Mouse (Mus musculus) stomach, postnatal 0 days (tissue): Measurements from ENCODE around the gene Arrdc5. TPM values are rescaled to one million over a fixed set of nuclear protein-coding genes. Genes with fewer than 3 reads are reported as not detected.

ENCODE experiments used
- ATAC-seq: fragments of 200-750 bp; cut with Nextera tagmentation; 2 replicates; pipeline ENCODE4 v1.8.0; 2017; ENCODE audit not compliant: low FRiP score, low TSS enrichment
- DNase-seq: peaks from one replicate; pipeline ENCODE4 v3.0.0-alpha.2; 2016; ENCODE audit warnings: low spot score
- H3K27ac ChIP-seq: fragments of 300-500 bp; sonication (generic); replicated peaks from 2 replicates; pipeline ENCODE4 v1.5.1; 2014; ENCODE audit warnings: mild to moderate bottlenecking, control low read depth
- H3K27me3 ChIP-seq: fragments of 300-500 bp; sonication (generic); 2 replicates; pipeline ENCODE4 v1.6.1; 2014; ENCODE audit warnings: low read length; ENCODE audit not compliant: control insufficient read depth, insufficient read depth
- H3K36me3 ChIP-seq: fragments of 300-500 bp; sonication (generic); 2 replicates; pipeline ENCODE4 v1.6.1; 2014; ENCODE audit warnings: low read length, mixed read lengths; ENCODE audit not compliant: control insufficient read depth, insufficient read depth
- H3K4me1 ChIP-seq: fragments of 300-500 bp; sonication (generic); replicated peaks from 2 replicates; pipeline ENCODE4 v1.6.1; 2014; ENCODE audit warnings: antibody characterized with exemption; ENCODE audit not compliant: control insufficient read depth, insufficient read depth
- H3K4me2 ChIP-seq: fragments of 300-500 bp; sonication (generic); replicated peaks from 2 replicates; pipeline ENCODE4 v1.6.1; 2014; ENCODE audit warnings: low read depth, mild to moderate bottlenecking, control low read depth, moderate library complexity
- H3K4me3 ChIP-seq: fragments of 300-500 bp; sonication (generic); 2 replicates; pipeline ENCODE4 v1.5.1; 2014; ENCODE audit warnings: low read depth, low read length, control low read depth
- H3K9ac ChIP-seq: fragments of 300-500 bp; sonication (generic); 2 replicates; pipeline ENCODE4 v1.6.1; 2014; ENCODE audit warnings: mild to moderate bottlenecking, low read length, control low read depth, mixed read lengths
- H3K9me3 ChIP-seq: fragments of 300-500 bp; sonication (generic); 2 replicates; pipeline ENCODE4 v1.6.1; 2016; ENCODE audit warnings: low read length; ENCODE audit not compliant: control insufficient read depth
- CTCF ChIP-seq: IDR thresholded peaks from 2 replicates; pipeline ENCODE4 v1.5.1; 2016; ENCODE audit warnings: antibody characterized with exemption, low read depth, mild to moderate bottlenecking, moderate library complexity
- EP300 ChIP-seq: optimal IDR thresholded peaks from 2 replicates; pipeline ENCODE3; 2016; ENCODE audit warnings: antibody characterized with exemption
- WGBS: fragments of 180-500 bp; shearing (Covaris S2); extraction: QIAGEN DNeasy Blood & Tissue Kit; methylation state at CpG from one replicate; pipeline ENCODE4 v1.1.7; 2014; 5-methylcytosine and 5-hydroxymethylcytosine counted together
- polyA plus RNA-seq: library from polyadenylated mRNA; unstranded; fragments of >200 nt; fragmentation: Nextera tagmentation; extraction: Ambion mirVana; gene quantifications from 2 replicates; pipeline ENCODE4 v1.2.1, GENCODE M21; 2015

The Arrdc5 gene
- not detected in 2 replicates for polyA plus RNA-seq

GRCm38 (mm10) chr17:56300186-56300585, at the start of gene Arrdc5:
Arrdc5 (minus strand) TSS chr17:56300286.
- Histone ChIP-seq H3K4me1 (peaks cover 1% of the 10 kb centered on the region; the same call in 1 of the 2 replicates), H3K27ac (no peak within 1 kb of the TSS), H3K9ac (no peak within 1 kb of the TSS), H3K27me3 (no peaks in the 10 kb centered on the region), H3K4me3 (no peak within 1 kb of the TSS), H3K36me3 (no peaks in the 10 kb centered on the region), H3K4me2 (no peak within 1 kb of the TSS), H3K9me3 (no peaks in the 10 kb centered on the region)
- TF ChIP-seq CTCF, result no peak
- TF ChIP-seq EP300, result no peak
- WGBS, result 94% methylated on average over 9 of the region's 9 CpGs
- ATAC-seq, result no peak
- DNase-seq, result no peak

- no peaks in the 10 kb centered on the region for H3K27me3 ChIP-seq
- H3K9me3 ChIP-seq, result no peaks in the 10 kb centered on the region
- ATAC-seq (peak; percentile 13; the same call in 1 of the 2 replicates), DNase-seq (no peak)
- no peak overlapping the region for H3K4me3 ChIP-seq
- H3K36me3 ChIP-seq, result peaks cover 9% of the 10 kb centered on the region; the same call in 1 of the 2 replicates
- H3K9ac ChIP-seq, result no peak overlapping the region
- TF ChIP-seq CTCF, result no peak
- TF ChIP-seq EP300, result no peak
- H3K27ac ChIP-seq, result no peak overlapping the region
- no peaks in the 10 kb centered on the region for H3K4me1 ChIP-seq
- H3K4me2 ChIP-seq, result no peak overlapping the region
These were observed 48.5 kb upstream of the Arrdc5 start for GRCm38 (mm10) chr17:56348586-56348985.

GRCm38 (mm10) chr17:56348128-56348527, 48.0 kb upstream of the Arrdc5 start:
- no peaks in the 10 kb centered on the region for H3K27me3 ChIP-seq
- 0 out of 2 replicates have a peak, but pooled peaks cover 6% of the 10 kb centered on the region for H3K36me3 ChIP-seq
- 65% methylated on average over 4 of the region's 4 CpGs for WGBS
- no peaks in the 10 kb centered on the region for H3K4me1 ChIP-seq
- TF ChIP-seq EP300 (no peak), CTCF (no peak)
- DNase-seq, result no peak
- no peak for ATAC-seq
- no peak overlapping the region for H3K4me3 ChIP-seq
- no peaks in the 10 kb centered on the region for H3K9me3 ChIP-seq
- no peak overlapping the region for H3K4me2 ChIP-seq
- no peak overlapping the region for H3K9ac ChIP-seq
- H3K27ac ChIP-seq, result no peak overlapping the region

GRCm38 (mm10) chr17:56345364-56345763, 45.3 kb upstream of the Arrdc5 start:
- ATAC-seq, result no peak
- Histone ChIP-seq H3K27me3 (no peaks in the 10 kb centered on the region), H3K4me1 (no peaks in the 10 kb centered on the region), H3K9me3 (no peaks in the 10 kb centered on the region), H3K4me2 (no peak overlapping the region), H3K36me3 (no peaks in the 10 kb centered on the region), H3K4me3 (no peak overlapping the region), H3K9ac (no peak overlapping the region), H3K27ac (no peak overlapping the region)
- no peak for DNase-seq
- no peak for TF ChIP-seq CTCF
- TF ChIP-seq EP300, result no peak
- WGBS, result 63% methylated on average over 2 of the region's 2 CpGs

GRCm38 (mm10) chr17:56343466-56343865, 43.4 kb upstream of the Arrdc5 start:
- ATAC-seq (no peak), DNase-seq (no peak)
- Histone ChIP-seq H3K27ac (no peak overlapping the region), H3K4me2 (no peak overlapping the region), H3K4me3 (no peak overlapping the region), H3K36me3 (no peaks in the 10 kb centered on the region), H3K9ac (no peak overlapping the region), H3K4me1 (no peaks in the 10 kb centered on the region), H3K27me3 (no peaks in the 10 kb centered on the region), H3K9me3 (no peaks in the 10 kb centered on the region)
- WGBS, result 74% methylated on average over 3 of the region's 3 CpGs
- TF ChIP-seq CTCF (no peak), EP300 (no peak)

GRCm38 (mm10) chr17:56340717-56341116, 40.6 kb upstream of the Arrdc5 start:
- H3K27ac ChIP-seq, result no peak overlapping the region
- no peaks in the 10 kb centered on the region for H3K27me3 ChIP-seq
- H3K9me3 ChIP-seq, result no peaks in the 10 kb centered on the region
- DNase-seq (no peak), ATAC-seq (no peak)
- no peaks in the 10 kb centered on the region for H3K36me3 ChIP-seq
- no peaks in the 10 kb centered on the region for H3K4me1 ChIP-seq
- H3K4me3 ChIP-seq, result no peak overlapping the region
- TF ChIP-seq EP300 (no peak), CTCF (no peak)
- no peak overlapping the region for H3K4me2 ChIP-seq
- no peak overlapping the region for H3K9ac ChIP-seq
